Mouse (Mus musculus) heart, embryonic 10.5 days (tissue): ENCODE results near the gene Rbms3. TPM values are rescaled to one million over a fixed set of nuclear protein-coding genes. Genes with fewer than 3 reads are reported as not detected.

Experiments used
- DNase-seq: peaks from one replicate; pipeline ENCODE4 v3.0.0-alpha.2; 2017; ENCODE audit warnings: low spot score
- H3K27ac ChIP-seq: fragments of 300-500 bp; sonication (generic); 2 replicates; pipeline ENCODE4 v1.5.1; 2016; ENCODE audit warnings: mild to moderate bottlenecking
- H3K27me3 ChIP-seq: fragments of 300-500 bp; sonication (generic); 2 replicates; pipeline ENCODE4 v1.6.1; 2016; ENCODE audit warnings: mild to moderate bottlenecking; ENCODE audit not compliant: poor library complexity, insufficient read depth, severe bottlenecking
- H3K36me3 ChIP-seq: fragments of 300-500 bp; sonication (generic); 2 replicates; pipeline ENCODE4 v1.6.1; 2016; ENCODE audit warnings: mild to moderate bottlenecking, moderate library complexity
- H3K4me1 ChIP-seq: fragments of 300-500 bp; sonication (generic); 2 replicates; pipeline ENCODE4 v1.6.1; 2016; ENCODE audit warnings: mild to moderate bottlenecking
- H3K4me3 ChIP-seq: fragments of 300-500 bp; sonication (generic); 2 replicates; pipeline ENCODE4 v1.5.1; 2016; ENCODE audit warnings: mild to moderate bottlenecking, moderate library complexity
- H3K9me3 ChIP-seq: fragments of 300-500 bp; sonication (generic); 2 replicates; pipeline ENCODE4 v1.6.1; 2016; ENCODE audit warnings: mild to moderate bottlenecking, moderate library complexity
- WGBS: fragments of 180-500 bp; shearing (Covaris S2); methylation state at CpG from one replicate; pipeline ENCODE4 v1.1.7; 2016; 5-methylcytosine and 5-hydroxymethylcytosine counted together
- polyA plus RNA-seq: library from polyadenylated mRNA; unstranded; fragments of >200 nt; fragmentation: Nextera tagmentation; extraction: Ambion mirVana; gene quantifications from 2 replicates; pipeline ENCODE4 v1.2.1, GENCODE M21; 2016

The Rbms3 gene
- polyA plus RNA-seq, 1 experiment from 2014 or later, result 37.5 TPM

- no peak overlapping the region for H3K27ac ChIP-seq
- H3K4me3 ChIP-seq, result no peak overlapping the region
- no peaks in the 10 kb centered on the region for H3K9me3 ChIP-seq
- no peak for DNase-seq
- peaks cover 7% of the 10 kb centered on the region; the same call in 1 of the 2 replicates for H3K4me1 ChIP-seq
- 80% methylated on average over 12 of the region's 12 CpGs for WGBS
- no peaks in the 10 kb centered on the region for H3K27me3 ChIP-seq
- H3K36me3 ChIP-seq, result 0 out of 2 replicates have a peak, but pooled peaks cover 3% of the 10 kb centered on the region
Measured at GRCm38 (mm10) chr9:116769358-116770054, 860.2 kb downstream of the Rbms3 start.

- no peaks in the 10 kb centered on the region for H3K27me3 ChIP-seq
- H3K4me3 ChIP-seq, result no peak overlapping the region
- H3K36me3 ChIP-seq, result 0 out of 2 replicates have a peak, but pooled peaks cover 3% of the 10 kb centered on the region
- H3K9me3 ChIP-seq, result no peaks in the 10 kb centered on the region
- peak overlapping the region; percentile 38; the same call in 1 of the 2 replicates for H3K27ac ChIP-seq
- DNase-seq, result peak; percentile 78
- WGBS, result 50% methylated on average over 10 of the region's 10 CpGs
- peaks cover 5% of the 10 kb centered on the region; the same call in 1 of the 2 replicates for H3K4me1 ChIP-seq
Measured at GRCm38 (mm10) chr9:116762395-116763025, 867.2 kb downstream of the Rbms3 start.

- Histone ChIP-seq H3K36me3 (no peaks in the 10 kb centered on the region), H3K4me1 (no peaks in the 10 kb centered on the region), H3K4me3 (no peak overlapping the region), H3K27ac (no peak overlapping the region), H3K27me3 (no peaks in the 10 kb centered on the region), H3K9me3 (no peaks in the 10 kb centered on the region)
- 60% methylated on average over 11 of the region's 11 CpGs for WGBS
- no peak for DNase-seq
Measured at GRCm38 (mm10) chr9:116748857-116749584, 880.7 kb downstream of the Rbms3 start.

GRCm38 (mm10) chr9:116748346-116748745 lies 881.4 kb downstream of the Rbms3 start:
- Histone ChIP-seq H3K27me3 (no peaks in the 10 kb centered on the region), H3K4me3 (no peak overlapping the region), H3K36me3 (no peaks in the 10 kb centered on the region), H3K27ac (no peak overlapping the region), H3K9me3 (no peaks in the 10 kb centered on the region), H3K4me1 (no peaks in the 10 kb centered on the region)
- no peak for DNase-seq
- 66% methylated on average over 4 of the region's 4 CpGs for WGBS

GRCm38 (mm10) chr9:116746871-116747270 lies 882.8 kb downstream of the Rbms3 start:
- DNase-seq, result no peak
- Histone ChIP-seq H3K27me3 (no peaks in the 10 kb centered on the region), H3K27ac (no peak overlapping the region), H3K4me3 (no peak overlapping the region), H3K9me3 (no peaks in the 10 kb centered on the region), H3K36me3 (no peaks in the 10 kb centered on the region), H3K4me1 (no peaks in the 10 kb centered on the region)
- WGBS, result 75% methylated on average over 3 of the region's 3 CpGs

GRCm38 (mm10) chr9:116737786-116738185 lies 891.9 kb downstream of the Rbms3 start:
- Histone ChIP-seq H3K27ac (no peak overlapping the region), H3K27me3 (no peaks in the 10 kb centered on the region), H3K36me3 (no peaks in the 10 kb centered on the region), H3K4me1 (no peaks in the 10 kb centered on the region), H3K9me3 (no peaks in the 10 kb centered on the region), H3K4me3 (no peak overlapping the region)
- no peak for DNase-seq
- WGBS, result 89% methylated on average over 2 of the region's 2 CpGs

GRCm38 (mm10) chr9:116729172-116729571 lies 900.5 kb downstream of the Rbms3 start:
- Histone ChIP-seq H3K4me1 (0 out of 2 replicates have a peak, but pooled peaks cover 5% of the 10 kb centered on the region), H3K27ac (no peak overlapping the region), H3K36me3 (no peaks in the 10 kb centered on the region), H3K27me3 (no peaks in the 10 kb centered on the region), H3K4me3 (no peak overlapping the region), H3K9me3 (no peaks in the 10 kb centered on the region)
- WGBS, result 81% methylated on average over 6 of the region's 6 CpGs
- DNase-seq, result no peak

- Histone ChIP-seq H3K4me3 (no peak overlapping the region), H3K27me3 (no peaks in the 10 kb centered on the region), H3K27ac (no peak overlapping the region), H3K9me3 (no peaks in the 10 kb centered on the region), H3K36me3 (no peaks in the 10 kb centered on the region), H3K4me1 (0 out of 2 replicates have a peak, but pooled peaks cover 5% of the 10 kb centered on the region)
- DNase-seq, result no peak
- 88% methylated on average over 7 of the region's 7 CpGs for WGBS
Measured at GRCm38 (mm10) chr9:116728655-116729054, 901.1 kb downstream of the Rbms3 start.

GRCm38 (mm10) chr9:116728093-116728492 lies 901.6 kb downstream of the Rbms3 start:
- 88% methylated on average over 3 of the region's 3 CpGs for WGBS
- no peak for DNase-seq

GRCm38 (mm10) chr9:116724581-116724980 lies 905.1 kb downstream of the Rbms3 start:
- no peak overlapping the region for H3K27ac ChIP-seq
- WGBS, result 60% methylated on average over 5 of the region's 5 CpGs
- no peaks in the 10 kb centered on the region for H3K36me3 ChIP-seq
- H3K27me3 ChIP-seq, result no peaks in the 10 kb centered on the region
- 0 out of 2 replicates have a peak, but pooled peaks cover 5% of the 10 kb centered on the region for H3K4me1 ChIP-seq
- no peak overlapping the region for H3K4me3 ChIP-seq
- DNase-seq, result no peak
- no peaks in the 10 kb centered on the region for H3K9me3 ChIP-seq

More at GRCm38 (mm10) chr9:116728093-116728492, 901.6 kb downstream of the Rbms3 start:
- H3K4me1 ChIP-seq, result 0 out of 2 replicates have a peak, but pooled peaks cover 5% of the 10 kb centered on the region
- no peaks in the 10 kb centered on the region for H3K36me3 ChIP-seq
- no peak overlapping the region for H3K4me3 ChIP-seq
- no peaks in the 10 kb centered on the region for H3K9me3 ChIP-seq
- H3K27me3 ChIP-seq, result no peaks in the 10 kb centered on the region
- no peak overlapping the region for H3K27ac ChIP-seq

GRCm38 (mm10) chr9:116703119-116703518 lies 926.6 kb downstream of the Rbms3 start:
- Histone ChIP-seq H3K27ac (no peak overlapping the region), H3K36me3 (no peaks in the 10 kb centered on the region), H3K9me3 (no peaks in the 10 kb centered on the region; the same call in 1 of the 2 replicates), H3K27me3 (no peaks in the 10 kb centered on the region), H3K4me3 (no peak overlapping the region), H3K4me1 (peaks cover 11% of the 10 kb centered on the region; the same call in 1 of the 2 replicates)
- WGBS, result 79% methylated on average over 1 of the region's 1 CpGs
- no peak for DNase-seq

- Histone ChIP-seq H3K4me3 (no peak overlapping the region), H3K27me3 (no peaks in the 10 kb centered on the region), H3K9me3 (no peaks in the 10 kb centered on the region; the same call in 1 of the 2 replicates), H3K36me3 (no peaks in the 10 kb centered on the region), H3K27ac (0 out of 2 replicates have a peak overlapping the region, but pooled peaks have one; percentile 29), H3K4me1 (peaks cover 11% of the 10 kb centered on the region; the same call in 1 of the 2 replicates)
- 30% methylated on average over 1 of the region's 1 CpGs for WGBS
- DNase-seq, result peak; percentile 56
Measured at GRCm38 (mm10) chr9:116702611-116703010, 927.1 kb downstream of the Rbms3 start.
